Mouse (Mus musculus) layer of hippocampus, adult 9-11 months (tissue): ENCODE measurements around the gene Dmbt1.
"Not testable (repeated sequence)": the region's sequence is repeated elsewhere in the genome, so short reads cannot be mapped to it uniquely, and the experiment has no call there.

Source experiments
- DNase-seq: peaks from one replicate; pipeline ENCODE4 v3.0.0; 2022

Dmbt1 gene

DNA sequence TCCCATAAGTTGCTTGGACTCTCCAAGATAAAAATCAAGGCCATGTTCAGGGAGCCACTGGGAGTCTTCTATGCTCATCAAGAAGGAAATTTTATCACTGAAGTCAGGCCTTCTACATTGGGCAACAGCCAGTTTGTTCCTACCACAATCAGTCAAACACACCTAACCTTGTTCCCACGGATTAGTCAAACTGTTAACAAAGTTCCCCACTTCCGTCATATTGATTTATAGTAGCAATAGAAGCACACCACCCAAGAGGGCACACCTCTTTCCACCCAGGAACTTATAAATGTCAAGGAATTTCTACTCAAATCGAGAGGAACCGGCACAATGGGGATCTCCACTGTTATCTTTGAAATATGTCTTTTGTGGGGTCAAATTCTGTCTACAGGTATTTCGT, at the start of gene Dmbt1:
Gene Dmbt1 (plus strand): TSS at position 299 of the 400 bp plus-strand sequence.
- no peak for DNase-seq

DNA sequence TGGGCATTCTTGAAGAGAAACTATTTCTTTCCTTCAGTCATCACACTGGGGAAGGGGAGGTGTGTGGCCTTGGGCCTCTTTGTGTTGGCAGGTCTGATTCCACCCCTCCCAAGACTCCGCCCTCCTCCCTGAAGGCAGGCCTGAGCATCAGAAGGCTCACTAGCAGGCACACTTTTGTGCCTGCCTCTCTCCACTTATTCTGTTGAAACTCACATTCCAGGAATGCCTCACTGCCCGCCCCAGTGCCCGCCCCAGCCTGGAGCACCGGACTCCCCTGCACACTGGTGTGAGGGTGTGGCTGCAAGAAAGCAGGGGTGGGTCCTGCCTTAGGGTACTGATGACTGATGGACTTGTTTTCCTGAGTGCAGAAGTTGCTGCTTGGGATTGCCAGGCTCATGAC, 49.5 kb upstream of the Dmbt1 start:
- no peak for DNase-seq

DNA sequence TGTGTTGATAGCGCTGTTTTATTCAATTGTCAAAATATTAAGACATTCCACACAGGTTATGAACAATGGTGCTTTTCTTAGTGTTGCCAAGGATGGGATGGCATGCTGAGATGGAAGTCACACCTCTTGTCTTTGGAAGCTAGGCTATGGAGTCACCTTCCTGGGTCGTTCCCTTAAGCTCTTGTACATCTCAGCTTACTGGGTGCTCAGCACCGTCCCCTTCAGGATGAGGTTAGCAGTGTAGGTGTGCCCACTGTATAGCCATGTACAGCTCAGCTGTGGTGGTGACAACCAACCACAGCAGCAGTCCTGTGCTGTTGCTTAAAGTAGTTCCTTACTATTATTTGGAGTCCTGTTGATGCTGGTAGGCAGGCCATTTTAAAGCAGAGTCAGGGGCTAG, 49.0 kb upstream of the Dmbt1 start:
- no peak for DNase-seq

DNA sequence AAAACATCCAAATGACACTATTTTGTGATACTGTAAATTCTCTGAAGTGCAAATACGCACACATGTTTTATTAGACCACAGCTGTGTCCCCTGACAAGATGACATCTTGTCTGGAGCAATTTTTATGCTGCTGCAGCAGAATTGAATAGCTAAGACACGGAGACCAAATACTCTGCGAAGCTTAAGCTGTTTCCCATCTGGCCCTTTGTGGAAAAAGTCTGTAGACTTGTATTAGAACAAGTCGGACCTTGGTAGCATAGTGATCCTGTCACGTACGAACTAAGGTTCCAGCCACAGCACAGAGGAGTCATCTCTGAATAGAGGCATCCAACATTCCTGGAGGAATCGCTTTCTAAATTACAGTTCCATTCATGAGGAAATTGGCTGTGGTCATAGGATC, 47.6 kb upstream of the Dmbt1 start:
- no peak for DNase-seq

DNA sequence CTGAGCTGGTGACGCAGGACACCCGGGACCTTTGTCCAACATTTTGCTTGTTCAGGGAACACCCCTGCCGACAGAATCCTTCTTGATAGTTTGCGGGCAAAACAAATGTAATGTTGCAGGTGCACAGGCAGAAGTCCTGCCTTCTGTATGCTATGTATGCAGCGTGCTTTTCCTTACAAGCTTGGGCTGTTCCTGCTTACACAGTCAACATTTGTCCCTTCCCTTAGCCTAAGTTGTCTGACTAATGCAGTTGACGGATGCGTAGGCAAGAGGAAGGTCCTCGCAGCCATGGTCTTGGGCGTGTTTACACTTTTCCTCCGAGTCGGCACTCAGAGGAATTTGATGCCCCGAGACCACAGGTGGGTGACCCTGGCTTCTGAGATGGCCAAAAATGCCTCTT, 46.7 kb upstream of the Dmbt1 start:
- DNase-seq: no peak

DNA sequence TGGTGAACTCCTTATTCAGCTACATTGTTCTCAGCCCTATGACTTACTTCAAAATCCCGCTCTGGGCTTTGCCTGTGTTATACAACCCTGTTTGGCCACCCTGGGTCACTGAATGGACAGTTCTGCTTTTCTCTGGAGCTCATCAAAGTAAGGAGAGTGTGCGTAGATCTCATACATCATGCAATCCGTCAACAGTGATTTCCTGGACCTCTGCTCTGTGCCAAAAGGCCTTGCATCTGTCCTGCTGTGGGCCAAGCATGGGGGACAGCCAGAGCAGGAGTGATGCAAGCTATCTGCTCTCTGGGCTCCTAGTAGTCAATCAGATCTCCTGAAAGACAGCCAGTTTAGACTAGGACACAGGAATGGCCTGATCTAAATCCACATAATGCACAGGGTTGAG, 46.1 kb upstream of the Dmbt1 start:
- no peak for DNase-seq

DNA sequence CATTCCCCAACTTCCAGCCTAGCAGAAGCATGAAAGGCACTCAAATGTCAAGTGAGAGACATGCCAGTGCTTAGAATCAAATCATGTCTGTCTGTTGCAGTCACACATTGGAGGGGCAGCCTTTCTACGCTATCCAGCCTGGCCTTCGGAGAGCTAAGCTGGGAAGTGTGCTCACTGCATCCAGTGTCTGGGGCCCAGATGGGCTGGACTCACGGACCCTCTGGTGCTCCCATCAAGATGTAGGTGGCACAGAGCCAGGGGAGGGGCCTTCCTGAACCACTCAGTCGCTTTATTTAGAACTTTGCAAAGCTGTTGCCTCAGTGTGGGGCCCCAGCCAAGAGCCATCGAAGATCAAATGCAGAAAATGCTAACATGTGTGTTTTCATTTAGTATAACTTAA, 43.7 kb upstream of the Dmbt1 start:
- no peak for DNase-seq

DNA sequence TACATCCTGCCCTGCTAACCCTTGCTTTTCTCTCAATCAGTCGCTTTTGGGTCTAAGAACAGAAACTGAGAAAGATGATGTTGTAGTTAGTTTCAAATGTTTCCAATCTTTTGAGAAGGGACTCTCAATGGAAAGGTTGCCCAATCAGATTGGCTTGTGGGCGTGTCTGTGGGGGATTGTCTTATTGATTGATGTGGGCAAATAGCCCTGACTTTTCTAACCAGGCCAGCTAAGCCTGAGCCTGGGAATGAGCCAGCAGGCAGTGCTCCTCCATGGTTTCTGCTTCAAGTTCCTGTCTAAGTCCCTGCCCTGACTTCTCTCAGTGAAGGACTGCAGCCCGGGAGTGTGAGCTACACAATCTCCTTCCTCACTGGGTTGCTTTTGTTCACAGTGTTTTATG, 42.5 kb upstream of the Dmbt1 start:
- no peak for DNase-seq

DNA sequence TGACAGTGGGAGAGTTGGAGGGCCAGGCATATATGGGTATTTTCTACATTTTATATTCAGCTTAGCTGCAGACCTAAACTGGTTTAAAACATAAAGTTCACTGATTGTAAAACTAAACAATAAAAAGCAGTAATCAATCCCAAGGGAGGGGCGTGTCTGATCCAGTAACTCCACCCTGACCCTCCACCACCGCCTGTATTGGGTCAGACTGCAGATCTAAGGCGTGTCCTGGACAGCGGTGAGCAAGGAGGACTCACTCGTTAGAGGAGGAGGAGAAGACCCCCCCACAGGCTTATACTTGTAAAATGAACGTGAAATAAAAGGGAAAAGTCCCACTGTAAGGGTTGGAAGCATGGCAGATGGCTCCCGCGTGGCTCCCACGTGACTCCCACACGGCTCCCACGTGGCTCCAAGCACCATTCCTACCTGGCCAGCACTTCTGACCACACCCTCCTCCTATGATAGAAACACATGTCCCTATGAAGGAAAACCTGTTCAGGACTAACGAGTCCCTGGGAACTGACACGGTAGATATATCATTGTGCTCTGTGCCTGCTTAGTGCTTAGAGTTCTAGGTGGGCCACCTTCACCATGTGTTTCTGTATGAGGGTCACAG, 40.6 kb upstream of the Dmbt1 start:
- no peak for DNase-seq

DNA sequence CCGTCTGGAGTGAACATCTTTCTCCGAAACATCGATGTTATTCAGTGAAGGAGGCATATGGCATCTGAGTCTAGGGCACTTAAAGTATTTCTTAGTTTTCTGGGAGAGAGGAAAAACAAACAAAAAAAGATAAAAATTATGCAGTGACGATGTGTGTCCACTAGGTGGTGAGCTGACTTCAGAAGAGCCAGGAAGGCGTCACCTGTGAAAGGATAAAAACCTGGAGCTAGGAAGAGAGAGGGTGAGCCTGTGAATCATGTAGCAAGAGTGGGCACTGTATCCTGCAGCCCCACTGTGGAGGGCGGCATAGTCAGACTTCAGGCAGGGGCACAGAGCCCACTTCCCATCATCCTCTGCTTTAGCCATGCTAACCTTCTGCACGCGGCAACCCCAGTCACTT, 37.9 kb upstream of the Dmbt1 start:
- no peak for DNase-seq

DNA sequence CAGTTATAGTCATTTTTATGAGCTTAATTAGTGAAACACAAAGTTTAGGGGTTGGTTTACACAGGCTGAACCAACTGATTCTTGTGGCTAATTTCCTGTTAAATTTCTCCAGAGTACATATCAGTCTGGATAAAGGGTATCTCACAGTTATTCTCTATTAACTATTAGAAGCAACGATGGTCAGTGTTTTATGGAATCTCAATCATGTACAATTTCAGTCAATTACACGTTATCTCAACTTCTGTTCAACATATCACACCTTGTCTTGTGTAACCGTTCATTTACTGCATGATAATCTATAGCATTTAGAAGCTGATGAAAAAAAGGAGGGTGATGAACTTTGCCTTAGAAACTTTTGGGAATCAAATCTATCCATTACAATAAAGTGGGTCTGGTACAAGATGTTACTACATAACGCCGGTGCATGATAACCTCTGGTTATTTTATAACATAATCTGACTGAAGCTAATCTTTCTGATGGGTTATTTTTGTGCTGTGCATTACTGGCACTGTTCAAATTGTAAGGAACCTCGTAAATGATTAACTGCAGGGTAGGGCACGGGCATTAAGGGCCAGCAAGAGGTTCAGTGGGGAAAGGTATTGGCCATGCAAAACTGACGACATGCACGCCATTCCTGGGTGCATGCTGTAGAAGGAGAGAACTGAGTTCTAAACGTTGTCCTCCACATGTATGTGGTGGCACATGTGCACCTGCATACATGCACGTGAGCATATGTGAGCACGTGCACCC, 29.7 kb upstream of the Dmbt1 start:
- no peak for DNase-seq

DNA sequence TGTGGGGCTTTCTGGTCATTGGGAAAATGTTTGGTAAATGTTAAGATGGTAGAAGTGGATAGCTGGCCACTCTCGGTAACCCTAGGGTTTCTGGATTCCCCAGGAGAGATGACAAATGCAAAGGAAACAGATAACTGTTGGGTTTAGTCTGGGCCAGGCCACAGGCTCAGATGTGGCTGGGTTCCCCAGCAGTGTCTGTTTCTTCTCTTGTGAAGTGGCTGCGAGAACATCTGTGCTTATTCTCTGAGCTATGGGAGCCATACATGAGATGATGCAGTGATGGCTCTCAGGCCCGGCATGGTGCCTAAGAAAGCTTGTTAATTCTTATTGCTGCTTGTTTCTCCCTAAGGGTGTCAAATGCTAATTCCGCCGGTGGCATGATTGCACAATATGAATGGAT, 27.8 kb upstream of the Dmbt1 start:
- DNase-seq: no peak

DNA sequence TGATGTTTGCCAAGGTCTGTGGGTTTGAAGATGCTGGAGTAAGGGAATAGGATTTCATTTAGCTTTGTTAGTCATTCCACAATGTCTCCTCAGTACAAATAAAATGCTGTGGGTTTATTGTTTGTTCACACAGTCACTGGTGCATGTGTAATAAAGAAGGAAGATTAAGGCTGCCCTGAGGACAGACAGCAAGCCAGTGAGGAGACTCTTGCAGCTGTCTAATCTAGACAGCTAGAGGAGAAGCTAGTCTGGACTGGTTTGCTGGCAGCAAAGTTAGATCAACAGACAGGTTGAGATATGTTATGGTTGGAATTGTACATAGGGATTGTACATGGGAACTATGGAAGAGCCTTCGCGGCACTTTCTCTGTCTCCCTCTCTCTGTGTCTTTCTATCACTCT, 24.6 kb upstream of the Dmbt1 start:
- no peak for DNase-seq

DNA sequence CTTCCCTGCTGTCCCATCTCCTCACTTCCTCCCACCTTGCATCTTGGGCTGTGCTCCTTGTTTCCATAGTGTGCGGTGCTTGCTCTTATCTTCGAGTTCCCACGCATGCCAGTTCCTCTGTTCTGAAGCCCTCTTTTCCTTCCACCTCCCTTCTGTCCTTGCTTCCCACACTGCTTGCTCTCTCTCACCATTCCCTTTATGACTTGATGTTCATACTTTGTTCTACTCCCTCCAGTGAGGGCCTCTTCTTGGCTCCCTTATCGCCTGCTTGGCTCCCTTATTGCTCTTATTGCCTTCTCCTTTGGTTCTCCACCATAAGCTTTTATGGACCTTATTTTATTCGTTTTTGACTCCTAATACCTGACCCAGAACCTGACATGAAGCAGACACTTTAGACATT, 22.7 kb upstream of the Dmbt1 start:
- DNase-seq: no peak

DNA sequence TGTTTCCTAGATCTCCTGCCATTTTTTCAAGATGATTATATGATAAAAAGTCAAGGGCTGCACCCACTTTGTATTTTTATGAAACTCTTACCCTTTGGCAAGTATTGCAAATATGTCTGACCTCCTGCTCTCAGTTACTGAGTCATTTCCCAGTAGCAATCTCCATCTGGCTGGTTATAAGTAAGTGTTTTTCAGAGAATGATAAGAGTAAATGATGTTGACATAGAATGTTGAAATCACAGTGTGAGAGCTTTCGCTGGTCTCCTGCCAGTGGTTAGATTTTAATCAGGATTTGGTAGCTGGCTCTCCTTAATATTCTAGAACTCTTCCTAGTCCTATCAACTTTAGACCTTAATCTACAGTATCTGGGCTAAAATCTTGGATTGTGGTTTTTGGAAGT, 20.0 kb upstream of the Dmbt1 start:
- no peak for DNase-seq

DNA sequence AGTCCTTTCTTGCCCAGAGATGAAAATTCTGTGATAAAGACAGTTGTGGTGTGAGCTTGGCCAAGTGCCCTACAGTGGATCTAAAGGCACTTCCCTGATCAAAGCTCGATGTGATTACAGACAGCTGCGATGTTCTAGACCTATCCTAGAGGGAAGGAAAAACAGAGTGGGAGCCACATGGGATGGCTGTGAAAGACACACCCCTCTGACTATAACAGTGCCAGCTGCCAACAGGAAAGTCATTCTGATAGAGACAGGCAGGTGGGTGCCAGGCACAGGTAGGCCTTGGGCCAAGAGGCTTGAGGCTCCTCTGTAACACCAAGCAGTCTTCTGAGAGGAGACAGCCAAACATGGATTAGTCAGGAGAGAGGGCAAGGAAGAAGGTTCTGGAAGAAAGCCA, 12.7 kb upstream of the Dmbt1 start:
- no peak for DNase-seq

DNA sequence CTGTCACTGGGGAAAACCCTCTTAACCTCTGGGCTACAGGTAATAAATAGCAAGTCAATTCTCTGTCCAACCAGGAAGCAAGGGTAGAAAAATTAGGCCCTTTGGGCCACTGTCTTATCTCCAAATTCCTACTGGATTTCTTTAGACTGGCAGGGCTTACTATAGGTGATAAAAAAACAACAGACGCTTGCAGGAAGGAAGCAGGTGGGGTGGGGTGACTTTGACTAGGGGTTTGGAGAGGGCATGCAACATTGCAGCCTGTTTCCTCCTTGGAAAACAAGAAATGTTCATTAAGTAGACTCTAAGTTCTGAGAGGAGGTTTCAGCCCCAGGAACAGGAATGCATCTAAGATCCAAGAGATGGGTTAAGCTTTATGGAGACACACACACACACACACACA, 7.0 kb upstream of the Dmbt1 start:
- no peak for DNase-seq

DNA sequence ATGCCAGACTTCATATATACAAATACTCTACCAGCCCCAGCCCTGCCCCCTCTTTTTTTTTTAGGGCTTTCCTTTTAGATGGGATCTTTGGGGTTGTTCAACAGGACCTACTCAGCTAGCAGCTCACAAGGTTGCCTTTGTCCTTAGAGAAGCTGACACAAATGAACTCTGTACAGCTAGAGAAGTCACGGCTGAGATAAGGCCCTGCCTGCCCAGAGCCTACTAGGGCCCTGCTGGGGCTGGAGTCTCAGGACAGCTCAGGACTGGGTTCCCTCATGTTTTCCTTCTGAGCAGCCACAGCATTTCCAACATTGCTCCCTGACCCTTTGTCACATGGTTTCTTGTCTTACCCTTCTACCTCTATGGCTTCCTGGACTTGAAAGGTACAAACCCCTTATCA, 4.3 kb upstream of the Dmbt1 start:
- no peak for DNase-seq

DNA sequence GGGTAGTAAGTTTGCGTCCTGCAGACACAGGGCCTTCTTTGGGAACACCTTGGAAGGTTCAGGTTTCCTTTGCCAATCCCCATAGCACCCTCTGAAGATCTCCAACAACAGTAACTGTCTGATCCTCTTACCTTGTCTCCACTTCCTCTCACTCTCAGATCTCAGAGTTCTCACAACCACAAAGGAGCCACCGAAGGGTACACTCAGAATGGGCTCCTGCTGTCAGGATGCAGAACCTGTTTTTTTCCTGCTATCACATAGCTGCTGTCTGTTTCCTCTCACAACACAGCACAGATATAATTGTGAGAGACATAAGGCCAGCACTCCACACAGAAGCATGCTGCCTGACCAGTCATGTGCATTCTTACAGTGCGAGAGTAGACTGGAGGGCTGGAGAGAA, 4.5 kb downstream of the Dmbt1 start:
- no peak for DNase-seq

DNA sequence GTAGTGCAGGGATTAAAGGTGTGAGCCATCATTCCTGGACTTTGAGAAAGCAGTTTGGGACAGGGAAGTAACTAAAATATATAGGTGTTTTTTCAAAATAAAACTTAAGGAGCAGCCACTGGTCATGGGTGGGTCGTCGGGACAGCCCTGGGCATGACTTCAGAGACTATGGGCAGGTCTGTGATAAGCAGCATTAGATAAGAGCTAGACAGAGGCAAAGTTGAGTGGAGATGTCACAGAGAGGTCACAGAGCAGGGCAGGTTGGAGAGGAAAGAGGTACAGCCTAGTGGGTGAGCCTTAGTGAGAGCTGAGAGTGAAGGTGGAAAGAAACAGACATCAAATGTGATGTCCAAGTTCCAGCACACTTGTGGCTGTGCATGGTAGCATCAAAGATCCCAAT, 5.2 kb downstream of the Dmbt1 start:
- DNase-seq: no peak

DNA sequence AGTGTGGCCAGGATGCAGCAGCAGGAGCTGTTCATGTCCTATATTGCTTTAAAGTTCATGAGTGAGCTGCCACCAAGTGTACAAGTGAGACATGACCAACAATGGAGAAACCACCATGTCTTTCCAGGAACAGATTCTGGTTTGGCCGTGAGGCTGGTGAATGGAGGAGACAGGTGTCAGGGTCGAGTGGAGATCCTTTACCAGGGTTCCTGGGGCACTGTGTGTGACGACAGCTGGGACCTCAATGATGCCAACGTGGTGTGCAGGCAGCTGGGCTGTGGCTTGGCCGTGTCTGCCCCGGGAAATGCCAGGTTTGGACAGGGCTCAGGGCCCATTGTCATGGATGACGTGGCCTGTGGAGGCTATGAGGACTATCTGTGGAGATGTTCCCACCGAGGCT, 8.9 kb downstream of the Dmbt1 start:
- not testable (repeated sequence) for DNase-seq

DNA sequence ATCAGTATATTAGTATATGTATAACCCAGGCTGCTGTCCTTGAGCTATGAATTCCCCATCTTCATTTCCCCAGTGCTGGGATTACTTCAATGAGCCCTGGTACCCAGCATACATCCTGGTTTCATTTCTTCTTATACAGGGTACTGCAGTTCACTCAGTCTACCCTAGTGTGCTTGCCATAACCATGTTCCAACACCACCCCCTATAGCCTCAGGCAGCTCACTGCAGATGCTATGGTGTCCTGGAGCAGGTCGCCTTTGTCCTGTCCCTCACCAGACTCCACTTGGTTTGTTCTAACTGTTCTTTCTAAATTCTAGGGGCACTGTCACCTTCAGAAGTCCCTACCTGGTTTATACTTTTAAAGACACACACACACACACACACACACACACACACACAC, 10.8 kb downstream of the Dmbt1 start:
- no peak for DNase-seq

DNA sequence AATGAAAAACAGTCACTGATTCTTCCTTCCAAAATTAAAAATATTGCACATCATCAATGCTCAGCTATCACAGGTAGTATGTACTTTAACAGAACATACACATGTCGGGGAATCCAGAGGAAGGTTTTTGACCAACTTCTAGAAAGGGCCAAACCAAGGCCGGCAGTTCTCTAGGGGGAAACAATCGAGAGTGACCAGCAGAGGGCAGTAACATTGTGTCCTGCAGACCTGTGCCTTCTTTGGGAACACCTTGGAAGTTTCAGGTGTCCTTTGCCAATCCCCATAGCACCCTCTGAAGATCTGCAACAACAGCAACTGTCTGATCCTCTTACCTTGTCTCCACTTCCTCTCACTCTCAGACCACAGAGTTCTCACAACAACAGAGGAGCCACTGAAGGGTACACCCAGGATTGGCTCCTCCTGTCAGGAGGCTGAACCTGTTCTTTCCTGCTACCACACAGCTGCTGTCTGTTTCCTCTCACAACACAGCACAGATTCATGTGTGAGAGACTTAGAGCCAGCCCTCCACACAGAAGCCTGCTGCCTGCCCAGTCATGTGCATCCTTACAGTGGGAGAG, 13.5 kb downstream of the Dmbt1 start:
- DNase-seq: not testable (repeated sequence)

DNA sequence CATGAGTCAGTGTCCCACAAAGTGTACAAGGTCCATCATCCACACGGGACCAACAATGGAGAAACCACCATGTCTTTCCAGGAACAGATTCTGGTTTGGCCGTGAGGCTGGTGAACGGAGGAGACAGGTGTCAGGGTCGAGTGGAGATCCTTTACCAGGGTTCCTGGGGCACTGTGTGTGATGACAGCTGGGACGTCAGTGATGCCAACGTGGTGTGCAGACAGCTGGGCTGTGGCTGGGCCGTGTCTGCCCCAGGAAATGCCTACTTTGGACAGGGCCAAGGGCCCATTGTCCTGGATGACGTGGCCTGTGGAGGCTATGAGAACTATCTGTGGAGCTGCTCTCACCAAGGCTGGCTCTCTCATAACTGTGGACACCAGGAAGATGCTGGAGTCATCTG, 18.0 kb downstream of the Dmbt1 start:
- not testable (repeated sequence) for DNase-seq
